Mouse (Mus musculus) heart, embryonic 10.5 days (tissue): ENCODE data around the gene Lyl1. TPM values are rescaled to one million over a fixed set of nuclear protein-coding genes. Genes with fewer than 3 reads are reported as not detected.

Experiments
- DNase-seq: peaks from one replicate; pipeline ENCODE4 v3.0.0-alpha.2; 2017; ENCODE audit warnings: low spot score
- H3K27ac ChIP-seq: fragments of 300-500 bp; sonication (generic); 2 replicates; pipeline ENCODE4 v1.5.1; 2016; ENCODE audit warnings: mild to moderate bottlenecking
- H3K27me3 ChIP-seq: fragments of 300-500 bp; sonication (generic); 2 replicates; pipeline ENCODE4 v1.6.1; 2016; ENCODE audit warnings: mild to moderate bottlenecking; ENCODE audit not compliant: poor library complexity, insufficient read depth, severe bottlenecking
- H3K36me3 ChIP-seq: fragments of 300-500 bp; sonication (generic); 2 replicates; pipeline ENCODE4 v1.6.1; 2016; ENCODE audit warnings: mild to moderate bottlenecking, moderate library complexity
- H3K4me1 ChIP-seq: fragments of 300-500 bp; sonication (generic); 2 replicates; pipeline ENCODE4 v1.6.1; 2016; ENCODE audit warnings: mild to moderate bottlenecking
- H3K4me3 ChIP-seq: fragments of 300-500 bp; sonication (generic); 2 replicates; pipeline ENCODE4 v1.5.1; 2016; ENCODE audit warnings: mild to moderate bottlenecking, moderate library complexity
- H3K9me3 ChIP-seq: fragments of 300-500 bp; sonication (generic); 2 replicates; pipeline ENCODE4 v1.6.1; 2016; ENCODE audit warnings: mild to moderate bottlenecking, moderate library complexity
- WGBS: fragments of 180-500 bp; shearing (Covaris S2); methylation state at CpG from one replicate; pipeline ENCODE4 v1.1.7; 2016; 5-methylcytosine and 5-hydroxymethylcytosine counted together
- polyA plus RNA-seq: library from polyadenylated mRNA; unstranded; fragments of >200 nt; fragmentation: Nextera tagmentation; extraction: Ambion mirVana; gene quantifications from 2 replicates; pipeline ENCODE4 v1.2.1, GENCODE M21; 2016

The Lyl1 gene
- polyA plus RNA-seq, 1 experiment from 2014 or later = 18.5 TPM

DNA sequence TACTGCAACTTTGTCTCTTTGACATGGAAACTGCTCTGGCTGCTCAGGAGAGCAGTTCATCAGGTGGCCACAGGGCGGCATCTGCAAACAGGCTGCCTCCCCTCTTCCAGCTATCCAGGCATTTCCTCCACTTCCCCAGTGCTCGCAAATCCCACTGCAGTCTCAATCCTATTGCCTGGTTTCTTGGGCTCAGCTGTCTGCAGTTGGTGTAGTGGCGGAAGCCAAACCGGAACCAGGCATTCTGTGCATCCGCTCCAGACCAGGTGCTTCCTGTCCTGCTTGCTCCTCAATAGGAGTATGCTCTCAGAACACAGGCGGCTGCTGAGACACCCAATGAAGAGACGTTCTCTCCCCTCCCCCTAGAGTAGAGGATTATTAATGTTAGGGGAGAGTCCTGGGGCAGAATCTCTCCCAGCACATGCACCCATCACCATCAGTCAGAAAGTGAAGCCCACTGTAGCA lies 1.4 kb upstream of the Lyl1 start:
- peak overlapping the region; percentile 84; the same call in 1 of the 2 replicates for H3K27ac ChIP-seq
- 0 out of 2 replicates have a peak overlapping the region, but pooled peaks have one; percentile 9 for H3K4me3 ChIP-seq
- WGBS = 49% methylated on average over 7 of the region's 7 CpGs
- no peaks in the 10 kb centered on the region for H3K9me3 ChIP-seq
- peaks cover 51% of the 10 kb centered on the region for H3K4me1 ChIP-seq
- peaks cover 48% of the 10 kb centered on the region for H3K36me3 ChIP-seq
- peaks cover 40% of the 10 kb centered on the region for H3K27me3 ChIP-seq
- peak; percentile 90 for DNase-seq

- no peaks in the 10 kb centered on the region for H3K9me3 ChIP-seq
These were observed 731 bp upstream of the Lyl1 start for GRCm38 (mm10) chr8:84700526-84700925.

DNA sequence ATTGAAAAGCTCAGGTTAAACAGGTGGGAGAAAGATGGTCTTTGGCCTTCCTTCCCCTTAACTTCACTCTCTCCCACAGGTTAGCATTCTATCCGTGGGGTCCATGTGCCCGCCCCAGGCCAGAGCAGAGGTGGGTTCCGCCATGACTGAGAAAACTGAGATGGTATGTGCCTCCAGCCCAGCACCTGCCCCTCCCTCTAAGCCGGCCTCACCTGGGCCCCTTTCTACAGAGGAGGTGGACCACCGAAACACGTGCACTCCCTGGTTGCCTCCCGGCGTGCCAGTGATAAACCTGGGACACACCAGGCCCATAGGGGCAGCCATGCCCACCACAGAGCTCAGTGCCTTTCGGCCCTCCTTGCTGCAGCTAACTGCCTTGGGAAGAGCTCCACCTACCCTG lies 1.3 kb downstream of the Lyl1 start:
- Histone ChIP-seq H3K4me1 (peaks cover 72% of the 10 kb centered on the region), H3K36me3 (peaks cover 22% of the 10 kb centered on the region), H3K4me3 (peak overlapping the region; percentile 53), H3K9me3 (no peaks in the 10 kb centered on the region), H3K27me3 (peaks cover 62% of the 10 kb centered on the region), H3K27ac (peak overlapping the region; percentile 84)
- WGBS = 60% methylated on average over 9 of the region's 9 CpGs
- DNase-seq = no peak

More at GRCm38 (mm10) chr8:84700526-84700925, 731 bp upstream of the Lyl1 start:
- peak overlapping the region; percentile 84 for H3K27ac ChIP-seq
- no peak overlapping the region for H3K4me3 ChIP-seq
- H3K4me1 ChIP-seq = peaks cover 58% of the 10 kb centered on the region
- no peak for DNase-seq
- WGBS = 76% methylated on average over 5 of the region's 5 CpGs
- peaks cover 42% of the 10 kb centered on the region for H3K36me3 ChIP-seq
- H3K27me3 ChIP-seq = peaks cover 46% of the 10 kb centered on the region

GRCm38 (mm10) chr8:84702963-84703465 lies 1.8 kb downstream of the Lyl1 start:
- Histone ChIP-seq H3K4me3 (peak overlapping the region; percentile 53), H3K36me3 (peaks cover 18% of the 10 kb centered on the region), H3K9me3 (no peaks in the 10 kb centered on the region), H3K27me3 (peaks cover 66% of the 10 kb centered on the region), H3K4me1 (peaks cover 75% of the 10 kb centered on the region), H3K27ac (peak overlapping the region; percentile 84)
- 76% methylated on average over 6 of the region's 6 CpGs for WGBS
- DNase-seq = no peak

- H3K27ac ChIP-seq = peak overlapping the region; percentile 84
- peak; percentile 83 for DNase-seq
- H3K4me1 ChIP-seq = peaks cover 75% of the 10 kb centered on the region
These were observed 2.4 kb downstream of the Lyl1 start for GRCm38 (mm10) chr8:84703466-84704249.

DNA sequence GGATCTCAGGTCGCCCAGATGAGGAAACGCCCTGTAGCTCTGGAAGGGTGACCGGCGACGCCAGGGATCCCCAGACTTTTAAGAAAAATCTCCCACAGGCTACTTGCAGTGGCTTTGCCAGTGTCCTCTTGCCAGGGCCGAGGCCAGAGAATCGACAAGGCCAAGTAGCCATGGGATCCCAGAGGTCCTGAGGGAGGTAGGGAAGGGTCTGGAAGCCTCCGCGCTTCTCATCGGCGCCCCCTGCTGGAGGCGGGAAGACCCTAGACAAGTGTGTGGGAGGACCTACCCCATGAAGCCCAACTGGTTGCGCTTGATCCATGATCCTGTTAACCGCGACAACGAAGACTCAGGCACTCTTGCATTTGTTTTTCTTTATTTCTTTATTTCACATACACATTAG lies 3.1 kb downstream of the Lyl1 start:
- DNase-seq = peak; percentile 92
- H3K27ac ChIP-seq = peak overlapping the region; percentile 84
- H3K27me3 ChIP-seq = peaks cover 80% of the 10 kb centered on the region
- WGBS = 1% methylated on average over 16 of the region's 16 CpGs
- peaks cover 4% of the 10 kb centered on the region for H3K36me3 ChIP-seq
- peak overlapping the region; percentile 53 for H3K4me3 ChIP-seq
- no peaks in the 10 kb centered on the region for H3K9me3 ChIP-seq
- peaks cover 77% of the 10 kb centered on the region for H3K4me1 ChIP-seq

More at GRCm38 (mm10) chr8:84703466-84704249, 2.4 kb downstream of the Lyl1 start:
- peak overlapping the region; percentile 53 for H3K4me3 ChIP-seq
- WGBS = 7% methylated on average over 38 of the region's 38 CpGs
- peaks cover 11% of the 10 kb centered on the region for H3K36me3 ChIP-seq
- peaks cover 73% of the 10 kb centered on the region for H3K27me3 ChIP-seq
- no peaks in the 10 kb centered on the region for H3K9me3 ChIP-seq

DNA sequence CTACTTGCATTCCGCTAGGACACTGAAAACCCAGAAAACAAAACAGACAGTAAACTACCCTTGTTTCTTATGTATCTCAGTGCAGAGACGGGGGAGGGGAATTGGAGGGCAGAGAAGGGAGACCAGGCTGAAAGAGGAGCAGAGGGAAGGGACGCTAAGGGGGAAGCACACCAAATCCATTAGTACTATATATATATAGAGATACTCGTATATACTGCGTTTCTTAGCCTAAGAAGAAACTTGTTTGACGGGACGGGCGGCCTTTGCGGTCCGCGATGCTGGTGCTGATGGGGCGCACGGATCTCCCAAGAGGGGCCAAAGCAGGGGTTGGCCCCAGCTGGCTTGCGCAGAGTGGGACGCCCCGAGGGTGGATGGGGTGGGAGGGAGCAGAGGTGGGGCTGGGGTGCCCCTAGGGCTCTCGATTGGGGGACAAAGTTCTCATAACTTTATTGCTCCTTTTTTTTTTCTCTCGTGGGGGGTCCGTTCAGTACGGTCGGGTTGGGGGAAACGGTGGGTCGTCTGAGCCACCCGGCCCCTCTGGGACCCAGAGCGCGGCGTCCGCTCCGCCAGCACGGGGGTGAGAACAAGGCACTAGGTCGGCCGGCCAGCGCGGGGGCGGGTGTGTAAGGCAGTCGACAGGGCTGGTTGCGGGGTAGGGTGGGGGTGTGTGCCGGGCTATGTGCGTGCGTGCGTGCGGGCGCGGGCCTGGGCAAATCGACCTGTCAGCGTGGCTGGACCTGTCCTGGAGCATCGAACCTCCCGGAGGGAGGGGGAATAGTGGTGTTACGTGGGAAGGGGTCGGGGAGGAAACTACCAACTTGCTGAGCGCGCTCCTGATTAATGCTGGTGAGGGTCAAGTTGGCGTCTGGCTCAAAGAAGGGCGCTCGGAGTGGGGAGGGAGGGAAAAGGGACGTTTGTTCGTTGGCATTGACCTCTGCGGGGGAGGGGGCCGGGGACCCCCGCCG lies 3.9 kb downstream of the Lyl1 start:
- peaks cover 88% of the 10 kb centered on the region for H3K27me3 ChIP-seq
- 1% methylated on average over 57 of the region's 61 CpGs for WGBS
- peak; percentile 86 for DNase-seq

DNA sequence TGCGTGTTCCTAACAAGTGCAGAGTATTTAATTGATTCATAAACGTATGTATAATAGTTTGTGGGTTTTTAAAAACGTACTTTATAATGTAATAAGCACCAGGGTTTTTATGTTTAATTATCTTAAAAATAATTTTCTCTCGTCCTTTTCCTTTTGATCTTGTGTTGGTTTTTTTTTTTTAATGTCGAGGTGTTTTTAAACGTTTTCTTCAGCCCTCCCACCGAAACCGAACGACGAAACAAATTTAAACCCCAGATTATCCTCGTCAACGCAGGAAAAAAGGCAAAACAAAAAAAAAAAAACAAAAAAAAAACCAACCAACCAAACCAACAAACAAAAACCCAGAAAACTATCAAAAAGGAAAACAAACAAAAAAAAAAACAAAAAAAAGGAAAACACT lies 4.7 kb downstream of the Lyl1 start:
- peaks cover 95% of the 10 kb centered on the region for H3K27me3 ChIP-seq
- peak overlapping the region; percentile 53 for H3K4me3 ChIP-seq
- peak overlapping the region; percentile 82 for H3K27ac ChIP-seq
- peaks cover 69% of the 10 kb centered on the region for H3K4me1 ChIP-seq
- no peaks in the 10 kb centered on the region for H3K9me3 ChIP-seq
- DNase-seq = no peak
- WGBS = 2% methylated on average over 12 of the region's 12 CpGs
- H3K36me3 ChIP-seq = no peaks in the 10 kb centered on the region

More for the DNA sequence above, 3.9 kb downstream of the Lyl1 start:
- Histone ChIP-seq H3K4me3 (peak overlapping the region; percentile 53), H3K4me1 (peaks cover 73% of the 10 kb centered on the region), H3K9me3 (no peaks in the 10 kb centered on the region), H3K36me3 (no peaks in the 10 kb centered on the region), H3K27ac (peak overlapping the region; percentile 82)

GRCm38 (mm10) chr8:84706610-84707266 lies 5.5 kb downstream of the Lyl1 start:
- DNase-seq = peak; percentile 79
- Histone ChIP-seq H3K4me1 (peaks cover 64% of the 10 kb centered on the region), H3K4me3 (peak overlapping the region; percentile 53), H3K27me3 (peaks cover 95% of the 10 kb centered on the region), H3K9me3 (no peaks in the 10 kb centered on the region), H3K36me3 (no peaks in the 10 kb centered on the region), H3K27ac (peak overlapping the region; percentile 82)
- under 1% methylated on average over 45 of the region's 45 CpGs for WGBS

DNA sequence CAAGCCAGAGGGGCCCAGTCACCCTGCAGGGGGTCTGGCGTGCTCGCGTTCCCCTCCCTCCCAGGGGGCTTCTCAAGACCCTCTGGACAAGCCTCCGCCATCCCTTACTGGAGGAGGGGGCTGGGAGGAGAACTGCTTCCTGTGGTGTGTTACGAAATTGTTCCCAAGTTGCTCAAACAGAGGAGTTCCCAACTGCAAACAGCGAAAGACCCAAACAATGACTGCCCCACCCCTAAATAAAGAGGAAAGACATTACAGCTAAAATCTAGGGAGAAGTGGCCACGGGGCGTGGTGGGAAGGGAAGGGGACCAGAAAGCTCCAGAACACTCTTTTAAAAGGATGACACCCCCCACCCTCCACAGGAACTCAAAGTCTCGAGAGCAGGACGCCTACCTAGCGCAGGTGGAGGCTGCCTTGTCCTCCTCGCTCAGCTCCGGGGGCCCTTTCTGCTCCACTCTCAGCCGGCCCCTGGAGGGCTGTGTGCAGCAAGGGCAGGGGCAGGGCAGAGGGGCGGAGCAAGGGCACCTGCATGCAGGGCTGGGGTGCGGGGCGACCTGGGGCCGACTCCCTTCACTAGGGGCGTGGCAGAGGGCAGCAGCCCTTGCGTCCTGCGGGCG lies 6.1 kb downstream of the Lyl1 start:
- no peaks in the 10 kb centered on the region for H3K36me3 ChIP-seq
- H3K9me3 ChIP-seq = no peaks in the 10 kb centered on the region
- peak overlapping the region; percentile 82 for H3K27ac ChIP-seq
- DNase-seq = peak; percentile 92
- peak overlapping the region; percentile 53 for H3K4me3 ChIP-seq
- H3K27me3 ChIP-seq = peaks cover 95% of the 10 kb centered on the region
- H3K4me1 ChIP-seq = peaks cover 63% of the 10 kb centered on the region
- WGBS = 2% methylated on average over 22 of the region's 22 CpGs

- Histone ChIP-seq H3K4me1 (peaks cover 65% of the 10 kb centered on the region), H3K27me3 (peaks cover 95% of the 10 kb centered on the region), H3K36me3 (no peaks in the 10 kb centered on the region), H3K27ac (peak overlapping the region; percentile 82), H3K9me3 (no peaks in the 10 kb centered on the region), H3K4me3 (peak overlapping the region; percentile 53)
- no peak for DNase-seq
- WGBS = 5% methylated on average over 15 of the region's 15 CpGs
These were observed 6.8 kb downstream of the Lyl1 start for GRCm38 (mm10) chr8:84708071-84708541.
